26 mouse cellular contexts compared by ENCODE assay signal in genomic region chr10:43700371-43701289, GRCm38 (mm10).
DNase-seq lines count a peak whose midpoint lies in the region; ATAC-seq and TF ChIP-seq lines count a peak whose summit lies in the region.
"Had no signal": no experiment of that assay in that cellular context is flagged by ENCODE, and none has a peak within 500 bp of the region (broad histone marks: within the 10 kb centered on the region; RNA-seq: fewer than 3 reads in every experiment).

No protein-coding gene starts in this region.

- H3K27ac ChIP-seq in cerebellum, adult 2 months (ENCODE audit: insufficient read depth, low read length), result no peak overlapping the region
- H3K27ac ChIP-seq in liver, embryonic 13.5 days, result no peak overlapping the region
- H3K27ac ChIP-seq in liver, embryonic 12.5 days, result no peak overlapping the region
- H3K27ac ChIP-seq in stomach, postnatal 0 days (replicated peaks), result no peak overlapping the region
- H3K27ac ChIP-seq: embryonic facial prominence, embryonic 10.5 days; forebrain, embryonic 15.5 days; heart, embryonic 15.5 days; hindbrain, embryonic 14.5 days; limb, embryonic 13.5 days; midbrain, embryonic 15.5 days; neural tube, embryonic 13.5 days; stomach, embryonic 15.5 days had no signal

- ATAC-seq in liver, embryonic 13.5 days (ENCODE audit: low read depth), result peak; percentile 26; the same call in 1 of the 2 replicates
- no peak for ATAC-seq in liver, embryonic 12.5 days
- peak; percentile 53 for ATAC-seq in megakaryocyte, adult 5-6 weeks (ENCODE audit: poor library complexity, severe bottlenecking)
- no peak for ATAC-seq in stomach, postnatal 0 days (ENCODE audit: low FRiP score, low TSS enrichment)
- ATAC-seq: forebrain, embryonic 15.5 days; inflammation-experienced regulatory T-cells, adult 6 months; midbrain, embryonic 15.5 days; Patski had no signal

- TF ChIP-seq EP300 in stomach, postnatal 0 days (optimal IDR thresholded peaks at IDR 0.05), result no peak

- H3K4me2 ChIP-seq in liver, embryonic 13.5 days, result no peak overlapping the region
- no peak overlapping the region for H3K4me2 ChIP-seq in liver, embryonic 12.5 days
- H3K4me2 ChIP-seq in stomach, postnatal 0 days (replicated peaks; ENCODE audit: low read depth), result no peak overlapping the region
- H3K4me2 ChIP-seq: forebrain, embryonic 15.5 days; heart, embryonic 15.5 days; hindbrain, embryonic 14.5 days; limb, embryonic 13.5 days; midbrain, embryonic 15.5 days; neural tube, embryonic 13.5 days; stomach, embryonic 15.5 days had no signal

- no peak overlapping the region for H3K4me3 ChIP-seq in cerebellum, adult 2 months (replicated peaks; ENCODE audit: insufficient read depth, low read depth, low read length)
- H3K4me3 ChIP-seq in liver, embryonic 13.5 days (replicated peaks), result no peak overlapping the region
- H3K4me3 ChIP-seq in liver, embryonic 12.5 days, result no peak overlapping the region
- no peak overlapping the region for H3K4me3 ChIP-seq in stomach, postnatal 0 days (ENCODE audit: low read depth, low read length)
- H3K4me3 ChIP-seq: embryonic facial prominence, embryonic 10.5 days; forebrain, embryonic 15.5 days; heart, embryonic 15.5 days; limb, embryonic 13.5 days; midbrain, embryonic 15.5 days; myocyte; neural tube, embryonic 13.5 days; stomach, embryonic 15.5 days had no signal

- intact Hi-C loops in heart, postnatal 25 days (cut with DNase I), result no loop called here

- no peaks in the 10 kb centered on the region for H3K9me3 ChIP-seq in liver, embryonic 13.5 days (replicated peaks)
- H3K9me3 ChIP-seq in liver, embryonic 12.5 days (replicated peaks), result no peaks in the 10 kb centered on the region
- H3K9me3 ChIP-seq in stomach, postnatal 0 days (ENCODE audit: control insufficient read depth, low read length), result no peaks in the 10 kb centered on the region
- H3K9me3 ChIP-seq: embryonic facial prominence, embryonic 10.5 days; forebrain, embryonic 15.5 days; heart, embryonic 15.5 days; limb, embryonic 13.5 days; midbrain, embryonic 15.5 days; neural tube, embryonic 13.5 days; stomach, embryonic 15.5 days had no signal

- H3K36me3 ChIP-seq in liver, embryonic 13.5 days, result no peaks in the 10 kb centered on the region
- no peaks in the 10 kb centered on the region for H3K36me3 ChIP-seq in liver, embryonic 12.5 days
- H3K36me3 ChIP-seq in stomach, postnatal 0 days (ENCODE audit: control insufficient read depth, insufficient read depth, low read length), result no peaks in the 10 kb centered on the region
- H3K36me3 ChIP-seq: embryonic facial prominence, embryonic 10.5 days; forebrain, embryonic 15.5 days; heart, embryonic 15.5 days; limb, embryonic 13.5 days; midbrain, embryonic 15.5 days; neural tube, embryonic 13.5 days; stomach, embryonic 15.5 days had no signal

- no peaks in the 10 kb centered on the region for H3K27me3 ChIP-seq in cerebellum, adult 2 months (ENCODE audit: control insufficient read depth, insufficient read depth, low read length)
- peaks cover 12% of the 10 kb centered on the region for H3K27me3 ChIP-seq in liver, embryonic 13.5 days
- peaks cover 14% of the 10 kb centered on the region for H3K27me3 ChIP-seq in liver, embryonic 12.5 days (replicated peaks)
- H3K27me3 ChIP-seq in stomach, postnatal 0 days (ENCODE audit: control insufficient read depth, insufficient read depth, low read length), result no peaks in the 10 kb centered on the region
- H3K27me3 ChIP-seq: forebrain, embryonic 15.5 days; heart, embryonic 15.5 days; limb, embryonic 13.5 days; midbrain, embryonic 15.5 days; neural tube, embryonic 13.5 days; Patski; stomach, embryonic 15.5 days had no signal

- H3K9ac ChIP-seq in liver, embryonic 13.5 days, result no peak overlapping the region
- H3K9ac ChIP-seq in liver, embryonic 12.5 days, result no peak overlapping the region
- H3K9ac ChIP-seq in stomach, postnatal 0 days (ENCODE audit: low read length), result no peak overlapping the region
- H3K9ac ChIP-seq: forebrain, embryonic 15.5 days; heart, embryonic 15.5 days; hindbrain, embryonic 14.5 days; limb, embryonic 13.5 days; midbrain, embryonic 15.5 days; neural tube, embryonic 13.5 days; stomach, embryonic 15.5 days had no signal

- WGBS in cerebellum, adult 2 months, result 62% methylated on average over 13 of the region's 13 CpGs
- 68% methylated on average over 13 of the region's 13 CpGs for WGBS in liver, embryonic 13.5 days (ENCODE audit: insufficient replicate concordance)
- WGBS in liver, embryonic 12.5 days (ENCODE audit: insufficient replicate concordance), result 70% methylated on average over 13 of the region's 13 CpGs
- WGBS in stomach, postnatal 0 days, result 84% methylated on average over 13 of the region's 13 CpGs

- no peak for TF ChIP-seq CTCF in cerebellum, adult 2 months (IDR thresholded peaks at IDR 0.05; ENCODE audit: borderline replicate concordance, insufficient read depth, low read depth, low read length)
- no peak for TF ChIP-seq CTCF in stomach, postnatal 0 days (IDR thresholded peaks at IDR 0.05; ENCODE audit: low read depth)

- TF ChIP-seq POLR2A in cerebellum, adult 2 months (IDR thresholded peaks at IDR 0.05; ENCODE audit: borderline replicate concordance, insufficient read depth, low read length), result no peak

- no peaks in the 10 kb centered on the region for H3K4me1 ChIP-seq in cerebellum, adult 2 months (ENCODE audit: control insufficient read depth, insufficient read depth, low read length)
- peaks cover 29% of the 10 kb centered on the region for H3K4me1 ChIP-seq in liver, embryonic 13.5 days (replicated peaks)
- peaks cover 16% of the 10 kb centered on the region for H3K4me1 ChIP-seq in liver, embryonic 12.5 days
- no peaks in the 10 kb centered on the region for H3K4me1 ChIP-seq in stomach, postnatal 0 days (replicated peaks; ENCODE audit: control insufficient read depth, insufficient read depth)
- H3K4me1 ChIP-seq: heart, embryonic 15.5 days; midbrain, embryonic 15.5 days; neural tube, embryonic 13.5 days; stomach, embryonic 15.5 days had no signal

- DNase-seq in cerebellum, postnatal 10 days, result peak; percentile 31 to 49
- no peak for DNase-seq in cerebellum, adult 2 months
- DNase-seq in liver, embryonic 13.5 days, result no peak
- no peak for DNase-seq in heart, postnatal 25 days (ENCODE audit: low spot score)
- no peak for DNase-seq in stomach, postnatal 0 days (ENCODE audit: low spot score)
- DNase-seq: cerebellum, adult 11-12 months; heart, postnatal 4 days; kidney, adult 2 months; kidney, postnatal 10 days; layer of hippocampus, postnatal 36 days; right cerebral cortex, postnatal 4 days; thymus, adult 2 months; thymus, postnatal 4 days had no signal

Comparison
In these comparisons a context has a peak if more than half of its experiments do, and no peak if none do; other contexts are left out.
1. DNase-seq: peak in cerebellum, postnatal 10 days (2 of 2); none in cerebellum, adult 2 months (0 of 2), liver, embryonic 13.5 days (single experiment), heart, postnatal 25 days (single experiment) and stomach, postnatal 0 days (single experiment).
2. ATAC-seq: peak in liver, embryonic 13.5 days (single experiment) and megakaryocyte, adult 5-6 weeks (single experiment); none in liver, embryonic 12.5 days (single experiment) and stomach, postnatal 0 days (single experiment).